Mouse (Mus musculus): ENCODE measurements around the gene March8. TPM values are rescaled to one million over a fixed set of nuclear protein-coding genes. Genes with fewer than 3 reads are reported as not detected.
A peak's percentile ranks its signal among the peaks of the same experiment; 100 is the strongest.

The March8 gene
- total RNA-seq, 2 experiments from 2014 or later, result 39.5 to 46.6 TPM

DNA sequence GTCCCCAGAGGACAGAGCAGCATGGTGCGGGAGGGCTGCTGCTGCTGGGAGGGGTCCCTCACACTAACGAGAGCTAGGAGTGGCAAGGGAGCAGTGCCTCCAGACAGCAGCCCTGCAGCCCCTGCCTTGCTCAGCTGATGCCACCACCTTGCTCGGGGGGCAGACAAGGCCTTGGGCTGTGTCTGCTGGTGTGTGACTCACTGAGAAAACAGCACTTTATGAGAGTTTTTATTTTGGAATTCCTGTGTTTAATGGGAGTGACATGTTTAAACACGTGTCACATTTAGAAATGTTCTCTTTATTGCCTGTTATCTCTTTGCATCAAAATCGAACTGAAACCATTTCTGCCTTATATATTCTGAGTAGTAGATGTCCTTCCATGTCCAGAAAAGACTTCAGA, 68.9 kb downstream of the March8 start:
- DNase-seq, result no peak
- intact Hi-C loops (cut with DNase I), result no loop called here

GRCm38 (mm10) chr6:116407216-116407615, 69.4 kb downstream of the March8 start:
- DNase-seq, result no peak
- intact Hi-C loops (cut with DNase I), result no loop called here

- intact Hi-C loops (cut with DNase I), result no loop called here
- no peak for DNase-seq
These were observed 70.3 kb downstream of the March8 start for GRCm38 (mm10) chr6:116407956-116408657.

GRCm38 (mm10) chr6:116410436-116410835, 72.6 kb downstream of the March8 start:
- intact Hi-C loops (cut with DNase I), result no loop called here
- DNase-seq, result no peak

DNA sequence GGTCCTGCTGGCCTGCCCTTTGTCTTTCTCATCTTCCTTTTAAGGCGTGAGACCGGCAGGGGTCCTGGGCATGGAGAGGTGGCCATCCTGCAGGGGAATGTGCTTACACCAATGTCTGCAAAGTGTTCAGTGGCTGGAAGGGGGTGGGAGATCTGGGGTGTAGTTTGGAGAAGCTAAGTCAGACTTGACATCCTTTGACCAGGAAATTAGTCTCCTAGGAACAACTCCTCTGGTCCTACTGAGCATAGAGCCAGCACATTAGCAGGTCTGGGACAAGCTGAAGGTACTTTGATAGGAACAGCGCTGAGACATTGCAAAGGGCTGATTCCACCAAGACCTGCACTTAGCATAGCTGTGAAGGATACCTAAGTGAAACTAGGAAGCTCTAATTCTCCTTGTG, 73.9 kb downstream of the March8 start:
- no peak for DNase-seq
- intact Hi-C loops (cut with DNase I), result no loop called here

- intact Hi-C loops (cut with DNase I), result no loop called here
- no peak for DNase-seq
These were observed 74.9 kb downstream of the March8 start for GRCm38 (mm10) chr6:116412546-116413325.

- DNase-seq, result no peak
- intact Hi-C loops (cut with DNase I), result loop anchor here (5.0 kb wide), 2 partner anchors 157 to 282 kb away; no protein-coding TSS in a partner anchor
These were observed 77.4 kb downstream of the March8 start for GRCm38 (mm10) chr6:116415126-116415676.

DNA sequence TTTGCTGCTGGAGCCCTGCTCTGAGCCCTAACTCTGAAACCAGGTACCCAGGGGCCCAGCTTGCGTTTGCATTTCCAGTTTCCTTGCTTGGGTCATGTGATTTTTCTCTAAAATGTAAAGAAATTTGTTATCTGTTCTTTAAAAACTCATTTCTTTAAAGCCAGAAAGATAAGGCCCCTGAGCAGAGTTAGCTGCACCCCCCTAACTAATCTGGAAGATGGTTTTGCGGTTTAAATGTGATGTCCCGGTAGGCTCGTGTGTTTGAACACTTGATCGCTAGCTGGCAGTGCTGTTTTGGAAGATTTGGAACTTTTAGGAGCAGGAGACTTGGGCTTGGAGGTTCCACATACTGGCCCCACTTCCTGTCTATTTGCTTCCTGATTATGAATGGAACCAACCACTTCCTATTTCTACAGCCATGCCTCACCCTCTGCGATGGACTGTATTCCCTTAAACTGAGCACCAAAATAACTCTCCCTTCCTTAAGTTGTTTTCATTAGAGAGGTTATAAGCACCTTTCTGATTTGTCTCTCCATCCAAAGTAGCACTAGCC, 78.3 kb downstream of the March8 start:
- no peak for DNase-seq
- intact Hi-C loops (cut with DNase I), result loop anchor here (5.0 kb wide), 2 partner anchors 156 to 281 kb away; no protein-coding TSS in a partner anchor

GRCm38 (mm10) chr6:116417518-116418315, 79.9 kb downstream of the March8 start:
- DNase-seq, result peak in 1 of 2 experiments; percentile 54
- intact Hi-C loops (cut with DNase I), result loop anchor here (5.0 kb wide), 2 partner anchors 155 to 280 kb away; no protein-coding TSS in a partner anchor

DNA sequence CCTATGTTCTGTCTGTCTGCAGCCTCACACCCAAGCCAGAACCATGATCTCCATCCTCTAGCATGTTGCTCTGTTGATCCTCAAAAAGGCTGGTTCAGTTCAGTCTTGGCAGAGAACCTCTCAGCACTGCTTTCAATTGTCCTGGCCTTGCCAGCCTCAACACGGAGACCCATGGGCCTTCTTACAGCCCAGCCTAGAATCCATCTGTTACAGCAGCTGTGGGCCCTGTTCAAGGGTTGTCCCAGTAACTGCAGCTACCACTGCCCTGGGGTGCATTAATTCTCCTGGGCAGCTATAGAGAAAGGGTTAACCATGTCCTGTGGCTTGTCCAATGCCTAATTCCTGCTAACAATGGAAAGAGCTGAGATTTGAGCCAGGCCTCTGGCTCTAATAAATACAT, 80.7 kb downstream of the March8 start:
- no peak for DNase-seq
- intact Hi-C loops (cut with DNase I), result loop anchor here (5.0 kb wide), 2 partner anchors 154 to 279 kb away; no protein-coding TSS in a partner anchor

GRCm38 (mm10) chr6:116419699-116420098, 81.9 kb downstream of the March8 start:
- DNase-seq, result no peak

DNA sequence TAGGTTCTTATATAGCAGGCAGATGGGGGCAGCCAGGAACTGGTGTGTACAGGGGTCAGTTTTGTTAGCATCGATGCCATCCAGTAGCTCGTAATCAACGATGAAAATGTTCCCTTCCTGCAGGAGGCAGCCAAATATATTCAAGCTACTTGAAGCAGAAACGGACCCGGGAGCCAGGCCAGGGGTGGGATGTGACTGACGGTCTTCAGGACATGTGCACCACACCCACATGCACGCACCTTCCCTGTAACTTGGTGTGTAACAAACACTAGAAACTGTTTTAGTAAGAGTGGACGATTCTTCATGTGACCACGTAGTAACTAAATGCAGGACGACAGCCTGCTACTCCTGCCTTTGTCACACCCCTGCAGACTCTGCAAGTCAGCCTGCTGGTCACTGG, 82.4 kb downstream of the March8 start:
- intact Hi-C loops (cut with DNase I), result no loop called here
- DNase-seq, result no peak

More at GRCm38 (mm10) chr6:116419699-116420098, 81.9 kb downstream of the March8 start:
- intact Hi-C loops (cut with DNase I), result loop anchor here (5.0 kb wide), 2 partner anchors 153 to 278 kb away; no protein-coding TSS in a partner anchor

- no peak for DNase-seq
- intact Hi-C loops (cut with DNase I), result no loop called here
These were observed 85.2 kb downstream of the March8 start for GRCm38 (mm10) chr6:116422991-116423390.

DNA sequence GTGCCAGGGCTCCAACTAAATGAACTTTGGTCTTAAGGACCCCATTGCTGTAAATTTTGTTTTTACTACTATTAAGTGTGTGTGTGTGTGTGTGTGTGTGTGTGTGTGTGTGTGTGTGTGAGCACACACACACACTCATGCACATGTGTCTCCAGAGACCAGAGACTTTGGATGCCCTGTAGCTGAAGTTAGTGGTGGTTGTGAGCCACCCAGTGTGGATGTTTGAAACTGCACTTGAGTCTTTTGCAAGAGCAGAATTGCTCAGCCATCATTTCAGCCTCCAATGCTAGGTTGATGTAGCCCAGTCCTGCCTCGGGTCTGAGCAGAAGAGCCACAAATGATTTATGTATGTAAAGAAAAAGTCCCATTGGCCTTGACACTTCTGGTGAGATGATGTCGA, 85.8 kb downstream of the March8 start:
- intact Hi-C loops (cut with DNase I), result no loop called here
- peak in 1 of 2 experiments; percentile 38 for DNase-seq

DNA sequence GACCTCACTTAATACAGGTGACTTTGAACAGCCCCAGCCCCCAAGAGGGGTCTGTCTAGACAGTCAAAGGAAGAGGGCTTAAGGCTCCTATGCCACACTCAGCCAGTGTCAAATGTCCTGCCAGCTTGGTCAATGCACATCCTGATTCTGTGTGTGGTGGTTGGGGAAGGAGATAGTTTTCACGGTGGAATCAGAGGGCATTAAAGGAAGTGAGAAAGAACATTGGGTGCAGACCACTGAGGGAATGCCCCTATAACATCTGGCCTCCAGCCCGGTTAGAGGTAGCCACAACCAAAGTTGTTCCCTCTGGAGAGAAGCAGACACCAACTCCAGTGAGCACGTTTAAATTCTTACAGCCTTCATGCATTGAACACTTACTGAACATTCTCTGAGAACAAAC, 89.7 kb downstream of the March8 start:
- no peak for DNase-seq
- intact Hi-C loops (cut with DNase I), result no loop called here

DNA sequence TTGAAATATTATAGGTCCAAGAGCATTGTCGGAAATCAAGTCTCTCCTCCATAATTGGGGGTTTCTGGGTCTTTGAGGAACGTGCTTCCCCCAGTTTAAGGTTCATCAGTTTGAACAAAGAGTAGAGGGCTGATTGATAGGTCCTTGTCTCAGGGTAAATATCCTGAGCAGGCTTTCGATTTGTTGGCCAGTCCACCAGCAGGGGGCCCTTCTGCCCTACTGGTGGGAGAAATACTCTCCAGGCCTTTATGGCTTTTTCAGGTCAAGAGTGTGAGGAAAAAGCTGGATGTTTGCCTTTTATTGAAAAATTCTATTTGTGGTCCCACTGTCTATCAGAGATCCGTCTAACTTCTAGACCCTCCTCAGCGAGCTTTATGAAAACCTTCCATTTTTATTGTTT, 90.5 kb downstream of the March8 start:
- peak in 1 of 2 experiments; percentile 41 for DNase-seq
- intact Hi-C loops (cut with DNase I), result no loop called here

GRCm38 (mm10) chr6:116438864-116439263, 101.0 kb downstream of the March8 start:
- no peak for DNase-seq
- intact Hi-C loops (cut with DNase I), result no loop called here

DNA sequence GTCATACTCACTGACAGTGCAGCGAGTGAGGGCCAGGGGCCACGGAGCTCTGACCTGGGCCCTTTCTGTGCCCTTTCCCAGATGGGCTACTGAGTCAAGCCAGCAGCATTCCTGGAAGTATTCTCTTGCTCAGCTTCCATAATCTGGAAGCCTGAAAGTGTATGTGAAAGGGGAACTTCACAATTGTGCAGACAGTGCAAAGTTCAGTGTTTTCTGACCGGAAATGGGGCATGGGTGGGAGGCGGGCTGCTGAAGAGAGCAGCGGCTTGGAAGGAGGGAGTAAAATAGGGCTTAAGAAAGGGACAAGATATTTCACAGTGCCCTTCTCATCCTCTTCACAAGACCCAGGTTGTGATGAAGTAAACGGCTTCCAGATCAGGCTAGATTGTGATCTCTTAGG, 101.7 kb downstream of the March8 start:
- no peak for DNase-seq
- intact Hi-C loops (cut with DNase I), result no loop called here

- intact Hi-C loops (cut with DNase I), result no loop called here
These were observed 102.6 kb downstream of the March8 start for GRCm38 (mm10) chr6:116440447-116440846.

GRCm38 (mm10) chr6:116440849-116441248, 103.0 kb downstream of the March8 start:
- intact Hi-C loops (cut with DNase I), result no loop called here
- DNase-seq, result no peak

More at GRCm38 (mm10) chr6:116440447-116440846, 102.6 kb downstream of the March8 start:
- no peak for DNase-seq
